Mouse (Mus musculus) heart, postnatal 0 days (tissue): Measurements from ENCODE around the gene Kazn.

Experiments used
- CTCF ChIP-seq: IDR thresholded peaks from 2 replicates; pipeline ENCODE4 v1.5.1; 2016; ENCODE audit warnings: antibody characterized with exemption, control low read depth, low read depth
- EP300 ChIP-seq: IDR thresholded peaks from 2 replicates; pipeline ENCODE4 v1.6.1; 2016; ENCODE audit warnings: antibody characterized with exemption, low read depth

- TF ChIP-seq CTCF (no peak), EP300 (peak; percentile 95)
These were observed 112.4 kb downstream of the Kazn start for GRCm38 (mm10) chr4:142126641-142127274.
